Mouse (Mus musculus) heart, postnatal 36 days (tissue): ENCODE measurements around the gene Hist1h3g. TPM values are rescaled to one million over a fixed set of nuclear protein-coding genes. Genes with fewer than 3 reads are reported as not detected.

ENCODE experiments used
- DNase-seq, 2 experiments: peaks; one replicate each; pipeline ENCODE4 v3.0.0; 2021 to 2022
- intact Hi-C: fragments of 180-260 bp; cut with DNase I; formaldehyde crosslinking; loops from one replicate; pipeline ENCODE4 v1.15.1; 2025
- total RNA-seq, 2 experiments: library from RNA; stranded (reverse); gene quantifications; 2 replicates each; pipeline ENCODE4 v1.2.3; 2021

Gene Hist1h3g
- total RNA-seq, 2 experiments from 2014 or later: 2.5 to 4.1 TPM

GRCm38 (mm10) chr13:23513517-23513916, 21.7 kb upstream of the Hist1h3g start:
- intact Hi-C loops: loop anchor here (10.0 kb wide), 1 partner anchor 1569 kb away; the partner anchor contains the start of gene Zfp184
- DNase-seq: no peak

- intact Hi-C loops: loop anchor here (5.0 to 10.0 kb wide), 2 partner anchors 148 to 1570 kb away; partner anchors contain the start of genes Zfp184 and Zfp322a
- no peak for DNase-seq
These were observed 19.9 kb upstream of the Hist1h3g start for GRCm38 (mm10) chr13:23515281-23515680.

- intact Hi-C loops: loop anchor here (2.0 to 10.0 kb wide), 3 partner anchors 51 to 1571 kb away; partner anchors contain the start of genes Btn1a1, Zfp184 and Zfp322a
- no peak for DNase-seq
These were observed 19.2 kb upstream of the Hist1h3g start for GRCm38 (mm10) chr13:23515826-23516620.

- peak; percentile 80 to 86 for DNase-seq
These were observed 18.2 kb upstream of the Hist1h3g start for GRCm38 (mm10) chr13:23516822-23517602.

GRCm38 (mm10) chr13:23517603-23518294, 17.5 kb upstream of the Hist1h3g start:
- peak; percentile 91 to 92 for DNase-seq

More at GRCm38 (mm10) chr13:23516822-23517602, 18.2 kb upstream of the Hist1h3g start:
- intact Hi-C loops: loop anchor here (1.0 to 10.0 kb wide), 5 partner anchors 52 to 1572 kb away; partner anchors contain the start of genes Btn1a1, Zfp184 and Zfp322a

GRCm38 (mm10) chr13:23518295-23518603, 17.0 kb upstream of the Hist1h3g start:
- DNase-seq: no peak
- intact Hi-C loops: loop anchor here (2.0 to 10.0 kb wide), 3 partner anchors 151 to 1573 kb away; partner anchors contain the start of genes Zfp184 and Zfp322a

More at GRCm38 (mm10) chr13:23517603-23518294, 17.5 kb upstream of the Hist1h3g start:
- intact Hi-C loops: loop anchor here (1.0 to 10.0 kb wide), 6 partner anchors 53 to 1573 kb away; partner anchors contain the start of genes Btn1a1, Zfp184 and Zfp322a

GRCm38 (mm10) chr13:23518885-23519284, 16.3 kb upstream of the Hist1h3g start:
- peak; percentile 82 to 83 for DNase-seq
- intact Hi-C loops: loop anchor here (1.0 to 10.0 kb wide), 4 partner anchors 11 to 1574 kb away; partner anchors contain the start of genes Zfp184 and Zfp322a

GRCm38 (mm10) chr13:23519416-23519815, 15.8 kb upstream of the Hist1h3g start:
- DNase-seq: peak; percentile 82 to 87
- intact Hi-C loops: loop anchor here (1.0 to 10.0 kb wide), 4 partner anchors 11 to 1575 kb away; partner anchors contain the start of genes Zfp184 and Zfp322a

- DNase-seq: peak; percentile 73 to 79
- intact Hi-C loops: loop anchor here (5.0 kb wide), 1 partner anchor 76 kb away; no protein-coding TSS in a partner anchor
These were observed 13.5 kb upstream of the Hist1h3g start for GRCm38 (mm10) chr13:23521703-23522102.

GRCm38 (mm10) chr13:23523976-23524375, 11.2 kb upstream of the Hist1h3g start:
- intact Hi-C loops: loop anchor here (5.0 kb wide), 1 partner anchor 73 kb away; no protein-coding TSS in a partner anchor
- no peak for DNase-seq

GRCm38 (mm10) chr13:23524654-23525053, 10.6 kb upstream of the Hist1h3g start:
- peak; percentile 76 to 83 for DNase-seq
- intact Hi-C loops: loop anchor here (5.0 kb wide), 2 partner anchors 73 to 1812 kb away; no protein-coding TSS in a partner anchor

GRCm38 (mm10) chr13:23525901-23526300, 9.3 kb upstream of the Hist1h3g start:
- no peak for DNase-seq
- intact Hi-C loops: loop anchor here (5.0 kb wide), 1 partner anchor 1814 kb away; no protein-coding TSS in a partner anchor

GRCm38 (mm10) chr13:23526312-23526711, 8.9 kb upstream of the Hist1h3g start:
- intact Hi-C loops: loop anchor here (5.0 kb wide), 1 partner anchor 1814 kb away; no protein-coding TSS in a partner anchor
- DNase-seq: peak; percentile 92 to 94

GRCm38 (mm10) chr13:23529005-23529404, 6.2 kb upstream of the Hist1h3g start:
- DNase-seq: no peak

GRCm38 (mm10) chr13:23529480-23530165, 5.6 kb upstream of the Hist1h3g start:
- intact Hi-C loops: loop anchor here (1.0 to 5.0 kb wide), 6 partner anchors 10 to 1817 kb away; partner anchors contain the start of genes Hist1h1t, Hist1h2ag, Hist1h2bj and Hist1h4c
- DNase-seq: no peak

More at GRCm38 (mm10) chr13:23529005-23529404, 6.2 kb upstream of the Hist1h3g start:
- intact Hi-C loops: loop anchor here (5.0 kb wide), 1 partner anchor 1817 kb away; no protein-coding TSS in a partner anchor

- intact Hi-C loops: loop anchor here (1.0 to 5.0 kb wide), 5 partner anchors 11 to 1488 kb away; partner anchors contain the start of genes Hist1h1t, Hist1h2ag, Hist1h2bj and Hist1h4c
These were observed 4.9 kb upstream of the Hist1h3g start for GRCm38 (mm10) chr13:23530181-23530900.

More at GRCm38 (mm10) chr13:23530181-23530900, 4.9 kb upstream of the Hist1h3g start:
- peak; percentile 71 to 75 for DNase-seq
